Mouse (Mus musculus) kidney, adult 8-10 months (tissue): ENCODE measurements around the gene Dhx40.
"Not testable (repeated sequence)": the region's sequence is repeated elsewhere in the genome, so short reads cannot be mapped to it uniquely, and the experiment has no call there.

Experiments
- DNase-seq, 2 experiments: peaks; one replicate each; pipeline ENCODE4 v3.0.0; 2022

The Dhx40 gene

GRCm38 (mm10) chr11:86816288-86816687, 8.7 kb upstream of the Dhx40 start:
- DNase-seq = not testable (repeated sequence)

GRCm38 (mm10) chr11:86814481-86814880, 6.9 kb upstream of the Dhx40 start:
- DNase-seq = not testable (repeated sequence)

GRCm38 (mm10) chr11:86813256-86813655, 5.7 kb upstream of the Dhx40 start:
- DNase-seq = not testable (repeated sequence)

GRCm38 (mm10) chr11:86811326-86811630, 3.7 kb upstream of the Dhx40 start:
- no peak for DNase-seq

- no peak for DNase-seq
Observed at GRCm38 (mm10) chr11:86810572-86811325, 3.2 kb upstream of the Dhx40 start.

- no peak for DNase-seq
Observed at GRCm38 (mm10) chr11:86809828-86810227, 2.3 kb upstream of the Dhx40 start.

GRCm38 (mm10) chr11:86807001-86807477, 507 bp downstream of the Dhx40 start:
- peak; percentile 43 to 51 for DNase-seq

- no peak for DNase-seq
Observed at GRCm38 (mm10) chr11:86794161-86794560, 13.4 kb downstream of the Dhx40 start.

GRCm38 (mm10) chr11:86787436-86787835, 20.1 kb downstream of the Dhx40 start:
- not testable (repeated sequence) for DNase-seq

- DNase-seq = no peak
Observed at GRCm38 (mm10) chr11:86785767-86786166, 21.8 kb downstream of the Dhx40 start.

GRCm38 (mm10) chr11:86769884-86770283, 37.7 kb downstream of the Dhx40 start:
- DNase-seq = peak in 1 of 2 experiments; percentile 18

- no peak for DNase-seq
Observed at GRCm38 (mm10) chr11:86764501-86764900, 43.0 kb downstream of the Dhx40 start.

GRCm38 (mm10) chr11:86763127-86763526, 44.4 kb downstream of the Dhx40 start:
- DNase-seq = not testable (repeated sequence)

GRCm38 (mm10) chr11:86760357-86760756, 47.2 kb downstream of the Dhx40 start:
- no peak for DNase-seq

- no peak for DNase-seq
Observed at GRCm38 (mm10) chr11:86759886-86760285, 47.7 kb downstream of the Dhx40 start.

GRCm38 (mm10) chr11:86759226-86759625, 48.3 kb downstream of the Dhx40 start:
- DNase-seq = no peak

GRCm38 (mm10) chr11:86758559-86758958, 49.0 kb downstream of the Dhx40 start:
- DNase-seq = no peak

GRCm38 (mm10) chr11:86757480-86758371, 49.8 kb downstream of the Dhx40 start, which contains the start of gene Cltc:
Gene Cltc (minus strand): TSS chr11:86757565.
- DNase-seq = peak; percentile 96

GRCm38 (mm10) chr11:86757142-86757479, 50.4 kb downstream of the Dhx40 start:
- DNase-seq = no peak

- DNase-seq = peak; percentile 54 to 55
Observed at GRCm38 (mm10) chr11:86756156-86757141, 51.1 kb downstream of the Dhx40 start.

GRCm38 (mm10) chr11:86752404-86752803, 55.1 kb downstream of the Dhx40 start:
- no peak for DNase-seq

GRCm38 (mm10) chr11:86751010-86751409, 56.5 kb downstream of the Dhx40 start:
- no peak for DNase-seq
